Mouse (Mus musculus) erythroblast, embryonic 14.5 days (primary cell): ENCODE data around the gene Smim20.

Source experiments
- GATA1 ChIP-seq: IDR thresholded peaks from 2 replicates; pipeline ENCODE4 v1.6.1; 2012; ENCODE audit warnings: low read length, inconsistent platforms, mixed read lengths
- TAL1 ChIP-seq: IDR thresholded peaks from 3 replicates; pipeline ENCODE4 v1.6.1; 2012; ENCODE audit warnings: low read length, inconsistent platforms, mixed read lengths

GRCm38 (mm10) chr5:53272626-53273025, 5.7 kb downstream of the Smim20 start:
- TF ChIP-seq TAL1 (no peak), GATA1 (no peak)
